Mouse (Mus musculus) lung, postnatal 0 days (tissue): ENCODE data around the gene Tmem229a.

Source experiments
- CTCF ChIP-seq: IDR thresholded peaks from 2 replicates; pipeline ENCODE4 v1.5.1; 2016; ENCODE audit warnings: antibody characterized with exemption, mild to moderate bottlenecking
- EP300 ChIP-seq: IDR thresholded peaks from 2 replicates; pipeline ENCODE4 v1.6.1; 2016; ENCODE audit warnings: antibody characterized with exemption, mild to moderate bottlenecking, control low read depth

DNA sequence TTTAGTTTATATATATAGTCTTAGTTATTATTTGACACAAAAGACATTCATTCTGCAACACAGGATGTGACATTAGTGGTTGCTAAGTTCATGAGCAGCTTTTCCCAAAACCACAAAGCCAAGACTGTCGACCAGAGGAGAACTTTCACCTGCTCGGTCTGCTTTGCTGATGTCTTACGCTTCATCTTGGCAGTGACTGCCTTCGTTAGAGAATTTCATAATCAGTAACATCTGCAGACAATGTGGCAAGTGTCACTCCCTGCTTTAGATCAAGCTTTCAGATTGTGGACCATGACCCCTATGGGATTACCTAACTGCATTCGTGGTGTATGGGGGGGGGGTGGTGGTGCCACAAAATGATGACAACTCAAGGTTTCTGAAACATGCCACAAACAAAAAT, 7.7 kb upstream of the Tmem229a start:
- TF ChIP-seq CTCF (no peak), EP300 (no peak)
